In the genomic region with DNA sequence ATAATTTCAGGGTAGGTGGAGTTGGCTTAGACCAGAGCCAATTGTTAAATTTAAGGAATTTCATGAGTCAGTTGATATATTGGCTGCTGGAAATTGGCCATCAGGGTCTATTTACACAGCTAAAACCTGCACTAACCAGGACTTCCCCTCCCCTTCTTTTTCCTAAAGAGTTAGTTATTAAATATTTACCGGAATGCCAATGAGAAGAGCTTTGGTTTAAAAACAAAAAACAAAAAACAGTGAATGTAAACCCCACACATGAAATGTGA, we compare ENCODE assay signal across 30 mouse cellular contexts.
DNase-seq lines count a peak whose midpoint lies in the region; ATAC-seq and TF ChIP-seq lines count a peak whose summit lies in the region.
"Had no signal": no experiment of that assay in that cellular context is flagged by ENCODE, and none has a peak within 500 bp of the region (broad histone marks: within the 10 kb centered on the region; RNA-seq: fewer than 3 reads in every experiment).

No protein-coding gene starts in this region.

- H3K4me1 ChIP-seq in embryonic facial prominence, embryonic 14.5 days (ENCODE audit: control insufficient read depth, insufficient read depth, low read length), result peaks cover 9% of the 10 kb centered on the region
- peaks cover 28% of the 10 kb centered on the region for H3K4me1 ChIP-seq in embryonic facial prominence, embryonic 10.5 days
- peaks cover 7% of the 10 kb centered on the region; the same call in 1 of the 2 replicates for H3K4me1 ChIP-seq in stomach, embryonic 16.5 days (ENCODE audit: control insufficient read depth, insufficient read depth, low read length)
- H3K4me1 ChIP-seq in stomach, postnatal 0 days (replicated peaks; ENCODE audit: control insufficient read depth, insufficient read depth), result no peaks in the 10 kb centered on the region
- no peaks in the 10 kb centered on the region for H3K4me1 ChIP-seq in liver, postnatal 0 days (ENCODE audit: insufficient read depth)
- H3K4me1 ChIP-seq: forebrain, embryonic 13.5 days; heart, embryonic 15.5 days; hindbrain, embryonic 13.5 days had no signal

- no peak for TF ChIP-seq EP300 in stomach, postnatal 0 days (optimal IDR thresholded peaks at IDR 0.05)
- no peak for TF ChIP-seq EP300 in liver, postnatal 0 days (IDR thresholded peaks at IDR 0.05; ENCODE audit: low read depth)

- H3K27me3 ChIP-seq in embryonic facial prominence, embryonic 14.5 days (replicated peaks; ENCODE audit: control insufficient read depth, insufficient read depth, low read length), result no peaks in the 10 kb centered on the region
- H3K27me3 ChIP-seq in embryonic facial prominence, embryonic 10.5 days (replicated peaks; ENCODE audit: low read depth, poor library complexity, severe bottlenecking), result peaks cover 9% of the 10 kb centered on the region; the same call in 1 of the 2 replicates
- H3K27me3 ChIP-seq in stomach, embryonic 16.5 days (ENCODE audit: control insufficient read depth, insufficient read depth, low read length), result no peaks in the 10 kb centered on the region
- no peaks in the 10 kb centered on the region for H3K27me3 ChIP-seq in stomach, postnatal 0 days (ENCODE audit: control insufficient read depth, insufficient read depth, low read length)
- no peaks in the 10 kb centered on the region for H3K27me3 ChIP-seq in liver, postnatal 0 days (ENCODE audit: insufficient read depth, low read length)
- H3K27me3 ChIP-seq: forebrain, embryonic 13.5 days; heart, embryonic 15.5 days; hindbrain, embryonic 13.5 days had no signal

- H3K27ac ChIP-seq in embryonic facial prominence, embryonic 14.5 days (replicated peaks; ENCODE audit: low read depth, low read length), result no peak overlapping the region
- no peak overlapping the region for H3K27ac ChIP-seq in embryonic facial prominence, embryonic 10.5 days (replicated peaks)
- H3K27ac ChIP-seq in stomach, embryonic 16.5 days (ENCODE audit: low read length), result peak overlapping the region; percentile 46; the same call in 1 of the 2 replicates
- no peak overlapping the region for H3K27ac ChIP-seq in stomach, postnatal 0 days (replicated peaks)
- H3K27ac ChIP-seq in liver, postnatal 0 days (ENCODE audit: low read depth), result no peak overlapping the region
- H3K27ac ChIP-seq: forebrain, embryonic 10.5 days; forebrain, embryonic 13.5 days; gastrocnemius, adult 2 months; heart, embryonic 15.5 days; hindbrain, embryonic 10.5 days; hindbrain, embryonic 13.5 days had no signal

- 53% methylated on average over 1 of the region's 1 CpGs for WGBS in embryonic facial prominence, embryonic 14.5 days
- WGBS in embryonic facial prominence, embryonic 10.5 days, result 78% methylated on average over 1 of the region's 1 CpGs
- WGBS in stomach, embryonic 16.5 days, result 58% methylated on average over 1 of the region's 1 CpGs
- WGBS in stomach, postnatal 0 days, result 33% methylated on average over 1 of the region's 1 CpGs
- WGBS in liver, postnatal 0 days (ENCODE audit: insufficient replicate concordance), result 65% methylated on average over 1 of the region's 1 CpGs

- TF ChIP-seq CTCF in stomach, postnatal 0 days (IDR thresholded peaks at IDR 0.05; ENCODE audit: low read depth), result no peak
- TF ChIP-seq CTCF in liver, postnatal 0 days (IDR thresholded peaks at IDR 0.05; ENCODE audit: low read depth), result no peak

- DNase-seq in embryonic facial prominence, embryonic 14.5 days (ENCODE audit: low spot score), result peak; percentile 55
- DNase-seq in embryonic facial prominence, embryonic 10.5 days (ENCODE audit: low spot score), result no peak
- no peak for DNase-seq in stomach, postnatal 0 days (ENCODE audit: low spot score)
- peak; percentile 52 for DNase-seq in forelimb bud, embryonic 11.5 days (ENCODE audit: low read depth, low spot score)
- no peak for DNase-seq in liver, postnatal 0 days
- no peak for DNase-seq in yolk sac, embryonic 10.5 days (ENCODE audit: low spot score)
- no peak for DNase-seq in left cerebral cortex, adult 9 months (ENCODE audit: low spot score in 2 of 2)
- DNase-seq: adrenal gland, adult 8-10 months; adrenal gland, postnatal 25 days; cerebellum, adult 11-12 months; cerebellum, adult 8-10 months; cerebellum, postnatal 10 days; cerebellum, postnatal 36 days; embryo, embryonic 11 days; gastrocnemius, adult 2 months; gastrocnemius, postnatal 14 days; heart, adult 11 months; heart, postnatal 10 days; heart, postnatal 36 days had no signal

- no peaks in the 10 kb centered on the region for H3K36me3 ChIP-seq in embryonic facial prominence, embryonic 14.5 days (ENCODE audit: control insufficient read depth, insufficient read depth, low read length)
- H3K36me3 ChIP-seq in embryonic facial prominence, embryonic 10.5 days (replicated peaks), result no peaks in the 10 kb centered on the region
- no peaks in the 10 kb centered on the region for H3K36me3 ChIP-seq in stomach, embryonic 16.5 days (ENCODE audit: control insufficient read depth, insufficient read depth, low read length)
- H3K36me3 ChIP-seq in stomach, postnatal 0 days (ENCODE audit: control insufficient read depth, insufficient read depth, low read length), result no peaks in the 10 kb centered on the region
- H3K36me3 ChIP-seq in liver, postnatal 0 days (replicated peaks; ENCODE audit: insufficient read depth, low read length), result no peaks in the 10 kb centered on the region
- H3K36me3 ChIP-seq: forebrain, embryonic 10.5 days; heart, embryonic 15.5 days; hindbrain, embryonic 10.5 days; hindbrain, embryonic 13.5 days had no signal

- no peak overlapping the region for H3K4me2 ChIP-seq in embryonic facial prominence, embryonic 14.5 days (ENCODE audit: low read depth, low read length)
- H3K4me2 ChIP-seq in stomach, embryonic 16.5 days (ENCODE audit: low read depth, low read length), result no peak overlapping the region
- H3K4me2 ChIP-seq in stomach, postnatal 0 days (replicated peaks; ENCODE audit: low read depth), result no peak overlapping the region
- H3K4me2 ChIP-seq in liver, postnatal 0 days (ENCODE audit: low read depth, low read length), result no peak overlapping the region
- H3K4me2 ChIP-seq: forebrain, embryonic 13.5 days; heart, embryonic 11.5 days; heart, embryonic 15.5 days; hindbrain, embryonic 13.5 days had no signal

- H3K9me3 ChIP-seq in embryonic facial prominence, embryonic 14.5 days (ENCODE audit: control insufficient read depth, low read length), result no peaks in the 10 kb centered on the region
- no peaks in the 10 kb centered on the region for H3K9me3 ChIP-seq in embryonic facial prominence, embryonic 10.5 days
- no peaks in the 10 kb centered on the region for H3K9me3 ChIP-seq in stomach, embryonic 16.5 days (replicated peaks; ENCODE audit: control insufficient read depth, low read length)
- no peaks in the 10 kb centered on the region for H3K9me3 ChIP-seq in stomach, postnatal 0 days (ENCODE audit: control insufficient read depth, low read length)
- H3K9me3 ChIP-seq in liver, postnatal 0 days (ENCODE audit: low read length), result no peaks in the 10 kb centered on the region
- H3K9me3 ChIP-seq: forebrain, embryonic 10.5 days; forebrain, embryonic 13.5 days; heart, embryonic 15.5 days; hindbrain, embryonic 10.5 days; hindbrain, embryonic 13.5 days had no signal

- H3K9ac ChIP-seq in embryonic facial prominence, embryonic 14.5 days (ENCODE audit: low read depth, low read length), result no peak overlapping the region
- no peak overlapping the region for H3K9ac ChIP-seq in stomach, embryonic 16.5 days (ENCODE audit: low read length)
- H3K9ac ChIP-seq in stomach, postnatal 0 days (ENCODE audit: low read length), result no peak overlapping the region
- no peak overlapping the region for H3K9ac ChIP-seq in liver, postnatal 0 days (replicated peaks)
- H3K9ac ChIP-seq: forebrain, embryonic 13.5 days; heart, embryonic 15.5 days; hindbrain, embryonic 13.5 days had no signal

- H3K4me3 ChIP-seq in embryonic facial prominence, embryonic 14.5 days (ENCODE audit: low read depth, low read length), result no peak overlapping the region
- H3K4me3 ChIP-seq in embryonic facial prominence, embryonic 10.5 days, result no peak overlapping the region
- no peak overlapping the region for H3K4me3 ChIP-seq in stomach, embryonic 16.5 days (replicated peaks; ENCODE audit: low read length)
- H3K4me3 ChIP-seq in stomach, postnatal 0 days (ENCODE audit: low read depth, low read length), result no peak overlapping the region
- H3K4me3 ChIP-seq in liver, postnatal 0 days (ENCODE audit: low read depth, low read length), result no peak overlapping the region
- H3K4me3 ChIP-seq: forebrain, embryonic 10.5 days; forebrain, embryonic 13.5 days; gastrocnemius, adult 2 months; heart, embryonic 15.5 days; hindbrain, embryonic 10.5 days; hindbrain, embryonic 13.5 days had no signal

- no peak for ATAC-seq in embryonic facial prominence, embryonic 14.5 days (ENCODE audit: low read depth)
- ATAC-seq in stomach, embryonic 16.5 days (ENCODE audit: insufficient read depth, low FRiP score), result no peak
- ATAC-seq in stomach, postnatal 0 days (ENCODE audit: low FRiP score, low TSS enrichment), result no peak
- no peak for ATAC-seq in liver, postnatal 0 days
- ATAC-seq: activated CD4-positive, CD25-positive, alpha-beta regulatory T cell, adult 4 months; forebrain, embryonic 13.5 days; forebrain, embryonic 16.5 days; hindbrain, embryonic 16.5 days; inflammation-experienced regulatory T-cells, adult 6 months had no signal

Comparison
In these comparisons a context has a peak if more than half of its experiments do, and no peak if none do; other contexts are left out.
1. DNase-seq: peak in embryonic facial prominence, embryonic 14.5 days (single experiment) and forelimb bud, embryonic 11.5 days (single experiment); none in embryonic facial prominence, embryonic 10.5 days (single experiment), stomach, postnatal 0 days (single experiment), liver, postnatal 0 days (single experiment), yolk sac, embryonic 10.5 days (single experiment) and left cerebral cortex, adult 9 months (0 of 2).